Mouse (Mus musculus) neural tube, embryonic 13.5 days (tissue): ENCODE results near the gene BC051665. TPM values are rescaled to one million over a fixed set of nuclear protein-coding genes. Genes with fewer than 3 reads are reported as not detected.

Source experiments
- ATAC-seq: fragments of 200-750 bp; cut with Nextera tagmentation; 2 replicates; pipeline ENCODE4 v1.8.0; 2017; ENCODE audit warnings: low read depth, mild to moderate bottlenecking, moderate TSS enrichment, moderate library complexity
- H3K27ac ChIP-seq: fragments of 300-500 bp; sonication (generic); replicated peaks from 2 replicates; pipeline ENCODE4 v1.5.1; 2015; ENCODE audit warnings: moderate library complexity, mild to moderate bottlenecking, inconsistent platforms
- H3K27me3 ChIP-seq: fragments of 300-500 bp; sonication (generic); 2 replicates; pipeline ENCODE4 v1.6.1; 2015; ENCODE audit warnings: mild to moderate bottlenecking, inconsistent platforms
- H3K36me3 ChIP-seq: fragments of 300-500 bp; sonication (generic); 2 replicates; pipeline ENCODE4 v1.6.1; 2015; ENCODE audit warnings: mild to moderate bottlenecking, inconsistent platforms
- H3K4me1 ChIP-seq: fragments of 300-500 bp; sonication (generic); replicated peaks from 2 replicates; pipeline ENCODE4 v1.6.1; 2015; ENCODE audit warnings: inconsistent platforms
- H3K4me2 ChIP-seq: fragments of 300-500 bp; sonication (generic); 2 replicates; pipeline ENCODE4 v1.6.1; 2015; ENCODE audit warnings: inconsistent platforms, mild to moderate bottlenecking, moderate library complexity
- H3K4me3 ChIP-seq: fragments of 300-500 bp; sonication (generic); 2 replicates; pipeline ENCODE4 v1.5.1; 2015; ENCODE audit warnings: mild to moderate bottlenecking, inconsistent platforms
- H3K9ac ChIP-seq: fragments of 300-500 bp; sonication (generic); 2 replicates; pipeline ENCODE4 v1.6.1; 2015; ENCODE audit warnings: moderate library complexity, mild to moderate bottlenecking, inconsistent platforms
- H3K9me3 ChIP-seq: fragments of 300-500 bp; sonication (generic); 2 replicates; pipeline ENCODE4 v1.6.1; 2016; ENCODE audit warnings: inconsistent platforms
- WGBS: fragments of 180-500 bp; shearing (Covaris S2); methylation state at CpG from one replicate; pipeline ENCODE4 v1.1.7; 2015; 5-methylcytosine and 5-hydroxymethylcytosine counted together
- polyA plus RNA-seq: library from polyadenylated mRNA; unstranded; fragments of >200 nt; fragmentation: Nextera tagmentation; extraction: Ambion mirVana; gene quantifications from 2 replicates; pipeline ENCODE4 v1.2.1, GENCODE M21; 2015

Gene BC051665
- polyA plus RNA-seq, result not detected in 2 replicates

GRCm38 (mm10) chr13:60786264-60786663 is at the start of gene BC051665:
BC051665 (minus strand) TSS chr13:60786364.
- H3K27ac ChIP-seq, result no peak within 1 kb of the TSS
- H3K27me3 ChIP-seq, result no peaks in the 10 kb centered on the region

GRCm38 (mm10) chr13:60826052-60826451 is 39.9 kb upstream of the BC051665 start:
- no peaks in the 10 kb centered on the region for H3K9me3 ChIP-seq
- no peak overlapping the region for H3K4me2 ChIP-seq
- no peak overlapping the region for H3K9ac ChIP-seq
- no peak for ATAC-seq
- no peaks in the 10 kb centered on the region for H3K36me3 ChIP-seq
- no peak overlapping the region for H3K4me3 ChIP-seq
- no peaks in the 10 kb centered on the region for H3K4me1 ChIP-seq
- no peak overlapping the region for H3K27ac ChIP-seq
- 67% methylated on average over 3 of the region's 3 CpGs for WGBS
- no peaks in the 10 kb centered on the region for H3K27me3 ChIP-seq

More at GRCm38 (mm10) chr13:60786264-60786663, at the start of gene BC051665:
- no peak within 1 kb of the TSS for H3K4me3 ChIP-seq
- ATAC-seq, result no peak
- H3K4me2 ChIP-seq, result no peak within 1 kb of the TSS
- no peaks in the 10 kb centered on the region for H3K9me3 ChIP-seq
- no peak within 1 kb of the TSS for H3K9ac ChIP-seq
- H3K4me1 ChIP-seq, result no peaks in the 10 kb centered on the region
- no peaks in the 10 kb centered on the region for H3K36me3 ChIP-seq

GRCm38 (mm10) chr13:60820486-60821175 is 34.5 kb upstream of the BC051665 start:
- Histone ChIP-seq H3K27me3 (no peaks in the 10 kb centered on the region), H3K9ac (no peak overlapping the region), H3K27ac (no peak overlapping the region), H3K4me2 (no peak overlapping the region), H3K9me3 (no peaks in the 10 kb centered on the region), H3K36me3 (no peaks in the 10 kb centered on the region), H3K4me3 (no peak overlapping the region), H3K4me1 (no peaks in the 10 kb centered on the region)
- WGBS, result 71% methylated on average over 3 of the region's 3 CpGs
- ATAC-seq, result no peak

- Histone ChIP-seq H3K4me2 (no peak overlapping the region), H3K36me3 (no peaks in the 10 kb centered on the region), H3K27ac (no peak overlapping the region), H3K9me3 (no peaks in the 10 kb centered on the region), H3K27me3 (no peaks in the 10 kb centered on the region), H3K4me1 (no peaks in the 10 kb centered on the region), H3K9ac (no peak overlapping the region), H3K4me3 (no peak overlapping the region)
- WGBS, result 12% methylated on average over 7 of the region's 7 CpGs
- no peak for ATAC-seq
Observed at GRCm38 (mm10) chr13:60819469-60819868, 33.3 kb upstream of the BC051665 start.

DNA sequence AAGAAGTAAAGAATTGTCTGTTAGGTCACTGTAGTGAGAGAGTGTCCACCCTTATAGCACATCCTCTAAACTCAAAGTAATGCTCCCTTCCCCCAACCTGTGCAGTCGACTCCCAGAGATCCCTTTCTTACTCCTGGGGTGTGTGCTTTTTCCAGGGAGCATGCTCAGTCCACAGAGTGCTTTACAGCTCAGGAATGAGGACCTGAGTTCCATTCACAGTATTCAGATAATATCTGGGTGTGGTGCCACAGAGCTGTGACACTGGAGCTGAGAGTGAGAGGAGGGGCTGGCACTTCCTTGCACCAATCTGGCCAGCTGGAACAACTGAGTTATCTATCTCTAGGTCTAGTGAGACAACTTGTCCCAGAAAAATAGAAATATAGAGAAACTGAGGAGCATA is 27.6 kb upstream of the BC051665 start:
- Histone ChIP-seq H3K4me3 (no peak overlapping the region), H3K27me3 (no peaks in the 10 kb centered on the region), H3K9ac (no peak overlapping the region), H3K4me2 (no peak overlapping the region), H3K4me1 (no peaks in the 10 kb centered on the region), H3K27ac (no peak overlapping the region), H3K9me3 (no peaks in the 10 kb centered on the region), H3K36me3 (no peaks in the 10 kb centered on the region)
- 70% methylated on average over 1 of the region's 1 CpGs for WGBS
- ATAC-seq, result no peak

GRCm38 (mm10) chr13:60812768-60813167 is 26.6 kb upstream of the BC051665 start:
- Histone ChIP-seq H3K4me3 (no peak overlapping the region), H3K9me3 (no peaks in the 10 kb centered on the region), H3K27ac (no peak overlapping the region), H3K27me3 (no peaks in the 10 kb centered on the region), H3K36me3 (no peaks in the 10 kb centered on the region), H3K4me1 (no peaks in the 10 kb centered on the region), H3K4me2 (no peak overlapping the region), H3K9ac (no peak overlapping the region)
- ATAC-seq, result no peak
- 93% methylated on average over 6 of the region's 6 CpGs for WGBS

- H3K4me3 ChIP-seq, result no peak overlapping the region
- no peak overlapping the region for H3K4me2 ChIP-seq
- H3K4me1 ChIP-seq, result no peaks in the 10 kb centered on the region
- no peak overlapping the region for H3K9ac ChIP-seq
- 79% methylated on average over 2 of the region's 2 CpGs for WGBS
- no peaks in the 10 kb centered on the region for H3K27me3 ChIP-seq
- H3K27ac ChIP-seq, result no peak overlapping the region
- ATAC-seq, result no peak
- no peaks in the 10 kb centered on the region for H3K36me3 ChIP-seq
- H3K9me3 ChIP-seq, result no peaks in the 10 kb centered on the region
Observed at GRCm38 (mm10) chr13:60809690-60810089, 23.5 kb upstream of the BC051665 start.

- no peaks in the 10 kb centered on the region for H3K36me3 ChIP-seq
Observed at GRCm38 (mm10) chr13:60802749-60803148, 16.6 kb upstream of the BC051665 start, which contains the start of gene Ctsll3. Ctsll3 (minus strand) TSS chr13:60802849.

DNA sequence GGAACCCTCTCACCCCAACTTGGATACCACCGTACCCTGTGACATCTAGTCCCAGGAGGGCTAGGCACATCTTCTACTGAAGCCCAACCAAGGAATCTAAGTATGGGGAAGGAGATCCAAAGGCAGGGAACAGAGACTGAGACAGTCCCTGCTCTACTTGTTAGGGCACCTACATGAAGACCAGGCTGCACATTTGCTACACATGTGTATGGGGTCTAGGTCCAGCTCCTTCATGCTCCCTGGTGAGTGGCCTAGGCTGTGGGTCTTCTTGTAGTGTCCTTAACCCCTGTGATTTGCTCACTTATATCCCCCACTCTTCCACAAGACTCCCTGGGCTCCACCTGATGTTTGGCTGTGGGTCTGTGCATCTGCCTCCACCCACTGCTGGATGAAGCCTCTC is 3.3 kb upstream of the BC051665 start:
- no peak overlapping the region for H3K9ac ChIP-seq
- no peak overlapping the region for H3K27ac ChIP-seq
- H3K36me3 ChIP-seq, result no peaks in the 10 kb centered on the region
- H3K4me1 ChIP-seq, result no peaks in the 10 kb centered on the region
- ATAC-seq, result no peak
- no peak overlapping the region for H3K4me2 ChIP-seq
- WGBS, result 83% methylated on average over 1 of the region's 1 CpGs
- no peaks in the 10 kb centered on the region for H3K27me3 ChIP-seq
- no peaks in the 10 kb centered on the region for H3K9me3 ChIP-seq
- H3K4me3 ChIP-seq, result no peak overlapping the region

More at GRCm38 (mm10) chr13:60802749-60803148, 16.6 kb upstream of the BC051665 start, which contains the start of gene Ctsll3:
- no peak within 1 kb of the TSS for H3K9ac ChIP-seq
- H3K27me3 ChIP-seq, result no peaks in the 10 kb centered on the region
- H3K9me3 ChIP-seq, result no peaks in the 10 kb centered on the region
- WGBS, result 78% methylated on average over 1 of the region's 1 CpGs
- no peaks in the 10 kb centered on the region for H3K4me1 ChIP-seq
- H3K4me2 ChIP-seq, result no peak within 1 kb of the TSS
- H3K4me3 ChIP-seq, result no peak within 1 kb of the TSS
- ATAC-seq, result no peak
- H3K27ac ChIP-seq, result no peak within 1 kb of the TSS

DNA sequence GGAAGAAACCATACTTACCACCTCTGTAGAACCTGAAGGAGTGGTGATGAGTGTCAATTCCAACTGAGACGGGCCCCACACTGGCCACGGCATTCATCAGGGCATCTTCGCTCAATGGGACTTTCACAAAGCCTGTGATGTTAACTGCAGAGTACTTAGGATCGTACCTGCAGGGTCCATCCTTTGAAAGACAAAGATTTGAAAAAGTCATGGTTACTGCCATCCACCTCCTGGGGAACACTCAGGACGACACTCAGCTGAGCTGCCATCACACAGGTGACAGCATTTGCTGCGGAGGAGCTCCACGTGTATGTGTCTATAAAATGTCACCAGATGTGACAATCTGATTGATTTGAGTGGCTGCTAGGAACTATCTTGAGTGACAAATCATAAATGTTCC is 2.9 kb downstream of the BC051665 start:
- no peaks in the 10 kb centered on the region for H3K9me3 ChIP-seq
- 85% methylated on average over 7 of the region's 7 CpGs for whole genome bisulfite sequencing
- no peak overlapping the region for H3K4me3 ChIP-seq
- H3K4me1 ChIP-seq, result no peaks in the 10 kb centered on the region
- H3K36me3 ChIP-seq, result no peaks in the 10 kb centered on the region
- H3K27ac ChIP-seq, result no peak overlapping the region
- ATAC-seq, result no peak
- no peak overlapping the region for H3K9ac ChIP-seq
- H3K4me2 ChIP-seq, result no peak overlapping the region
- H3K27me3 ChIP-seq, result no peaks in the 10 kb centered on the region

DNA sequence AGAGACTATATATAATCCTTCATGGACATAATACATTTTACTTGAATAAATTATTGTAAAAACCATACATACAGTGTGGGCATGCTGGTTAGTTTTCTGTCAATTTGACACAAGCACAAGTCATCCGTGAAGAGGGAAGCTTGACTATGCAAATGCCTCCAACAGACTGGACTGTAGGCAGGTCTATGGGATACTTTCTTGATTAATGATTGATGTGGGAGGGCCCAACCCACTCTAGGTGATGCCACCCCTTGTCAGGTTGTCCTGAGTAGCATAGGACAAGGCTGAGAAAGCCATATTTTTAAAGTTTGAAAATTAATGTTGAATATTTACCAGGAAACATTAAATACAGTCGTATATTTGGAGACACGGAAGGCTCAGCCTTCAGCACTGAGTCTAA is 5.6 kb downstream of the BC051665 start:
- no peaks in the 10 kb centered on the region for H3K36me3 ChIP-seq
- no peak overlapping the region for H3K4me3 ChIP-seq
- no peak overlapping the region for H3K27ac ChIP-seq
- no peaks in the 10 kb centered on the region for H3K4me1 ChIP-seq
- no peak for ATAC-seq
- H3K27me3 ChIP-seq, result no peaks in the 10 kb centered on the region
- no peak overlapping the region for H3K4me2 ChIP-seq
- H3K9ac ChIP-seq, result no peak overlapping the region
- H3K9me3 ChIP-seq, result no peaks in the 10 kb centered on the region
- WGBS, result 85% methylated on average over 3 of the region's 3 CpGs

DNA sequence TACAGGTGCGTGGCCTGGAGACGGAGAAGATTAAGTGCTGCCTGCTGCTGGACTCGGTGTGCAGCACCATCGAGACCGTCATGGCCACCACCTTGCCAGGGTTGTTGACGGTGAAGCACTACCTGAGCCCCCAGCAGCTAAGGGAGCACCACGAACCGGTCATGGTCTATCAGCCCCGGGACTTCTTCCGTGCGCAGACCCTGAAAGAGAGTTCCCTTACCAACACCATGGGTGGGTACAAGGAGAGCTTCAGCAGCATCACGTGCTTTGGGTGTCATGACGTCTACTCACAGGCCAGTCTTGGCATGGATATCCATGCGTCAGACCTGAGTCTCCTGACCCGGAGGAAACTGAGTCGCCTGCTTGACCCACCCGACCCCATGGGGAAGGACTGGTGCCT is 25.0 kb downstream of the BC051665 start:
- Histone ChIP-seq H3K27ac (no peak overlapping the region), H3K4me1 (no peaks in the 10 kb centered on the region)
- 98% methylated on average over 17 of the region's 17 CpGs for WGBS

DNA sequence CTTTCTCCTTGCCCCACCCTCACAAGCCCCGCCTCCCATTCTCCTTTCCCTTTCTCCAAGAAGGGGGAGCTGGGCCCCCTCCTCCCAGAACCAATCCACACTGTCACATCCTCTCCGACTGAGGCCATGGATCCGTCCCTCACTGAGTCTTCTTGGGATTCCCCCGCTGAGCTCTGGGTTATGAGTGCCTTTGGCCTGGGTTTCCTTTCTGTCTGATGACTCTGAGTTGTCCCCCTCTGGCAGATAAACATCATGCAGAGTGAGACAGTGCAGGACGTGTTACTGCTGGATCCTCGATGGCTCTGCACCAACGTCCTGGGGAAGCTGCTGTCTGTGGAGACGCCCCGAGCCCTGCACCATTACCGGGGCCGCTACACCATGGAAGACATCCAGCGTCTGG is 25.8 kb downstream of the BC051665 start:
- H3K9me3 ChIP-seq, result no peaks in the 10 kb centered on the region
- no peaks in the 10 kb centered on the region for H3K27me3 ChIP-seq
- 92% methylated on average over 12 of the region's 12 CpGs for WGBS
- no peak overlapping the region for H3K4me2 ChIP-seq
- H3K9ac ChIP-seq, result no peak overlapping the region
- H3K36me3 ChIP-seq, result peaks cover 79% of the 10 kb centered on the region
- no peaks in the 10 kb centered on the region for H3K4me1 ChIP-seq
- ATAC-seq, result peak; percentile 24
- H3K4me3 ChIP-seq, result no peak overlapping the region
- no peak overlapping the region for H3K27ac ChIP-seq

More for the DNA sequence above, 25.0 kb downstream of the BC051665 start:
- Histone ChIP-seq H3K4me3 (no peak overlapping the region), H3K4me2 (no peak overlapping the region), H3K9me3 (no peaks in the 10 kb centered on the region), H3K36me3 (peaks cover 74% of the 10 kb centered on the region), H3K27me3 (no peaks in the 10 kb centered on the region), H3K9ac (no peak overlapping the region)
- ATAC-seq, result no peak
